In genomic region chr8:61780652-61781257, GRCm38 (mm10) we compare ENCODE assay signal across 20 mouse cellular contexts.
DNase-seq lines count a peak whose midpoint lies in the region; ATAC-seq lines count a peak whose summit lies in the region.
"Had no signal": no experiment of that assay in that cellular context is flagged by ENCODE, and none has a peak within 500 bp of the region (broad histone marks: within the 10 kb centered on the region; RNA-seq: fewer than 3 reads in every experiment).

No protein-coding gene starts in this region.

- DNase-seq in 416B (ENCODE audit: low read depth) (peak; percentile 42), A20 (ENCODE audit: low read depth, low spot score) (peak; percentile 56)
- DNase-seq in cerebellum, postnatal 14 days: no peak
- no peak for DNase-seq in cerebellum, postnatal 25 days
- no peak for DNase-seq in left cerebral cortex, adult 9 months (ENCODE audit: low spot score in 2 of 2)
- DNase-seq: adrenal gland, postnatal 14 days; B cell, adult 2 months; cerebellum, adult 11 months; cerebellum, adult 2 months; cerebellum, adult 9-11 months; forebrain, postnatal 0 days; gastrocnemius, adult 2 months; gastrocnemius, postnatal 25 days; kidney, adult 11 months; kidney, adult 8-10 months had no signal

- ATAC-seq in granulocyte monocyte progenitor cell, adult 5-6 weeks (replicated peaks; ENCODE audit: poor library complexity, severe bottlenecking): peak; percentile 44
- ATAC-seq: activated CD4-positive, CD25-positive, alpha-beta regulatory T cell, adult 4 months; forebrain, embryonic 14.5 days; forebrain, postnatal 0 days; hindbrain, embryonic 16.5 days; intestine, embryonic 15.5 days had no signal

Comparison
In these comparisons a context has a peak if more than half of its experiments do, and no peak if none do; other contexts are left out.
1. DNase-seq: peak in 416B (single experiment) and A20 (single experiment); none in cerebellum, postnatal 14 days (0 of 2), cerebellum, postnatal 25 days (0 of 2) and left cerebral cortex, adult 9 months (0 of 2).